In the genomic region with DNA sequence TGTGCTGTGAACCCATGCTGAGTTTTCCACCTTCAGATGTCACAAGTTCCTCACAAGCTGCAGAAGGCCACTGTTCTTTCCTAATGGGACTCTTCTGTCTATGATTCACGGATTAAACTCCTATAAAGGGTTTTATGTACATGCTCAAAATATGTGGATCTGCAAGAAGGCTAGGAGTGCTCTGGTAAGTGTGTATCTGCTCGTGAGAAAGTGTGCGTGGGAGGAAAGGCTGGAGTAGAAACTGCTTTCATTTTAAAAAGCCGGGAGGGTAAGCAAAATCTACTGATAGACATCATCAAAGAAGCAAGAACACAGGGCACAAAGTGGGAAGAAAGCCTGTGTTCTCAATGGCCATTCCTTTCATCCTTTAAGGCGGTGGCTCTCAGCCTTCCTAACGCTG, we compare ENCODE assay signal across 22 mouse cellular contexts. TPM values are rescaled to one million over a fixed set of nuclear protein-coding genes. Genes with fewer than 3 reads are reported as not detected.
DNase-seq lines count a peak whose midpoint lies in the region; ATAC-seq lines count a peak whose summit lies in the region.
"Had no signal": no experiment of that assay in that cellular context is flagged by ENCODE, and none has a peak within 500 bp of the region (broad histone marks: within the 10 kb centered on the region; RNA-seq: fewer than 3 reads in every experiment).

No protein-coding gene starts in this region.

- no peak overlapping the region for H3K4me2 ChIP-seq in heart, embryonic 13.5 days
- no peak overlapping the region for H3K4me2 ChIP-seq in heart, embryonic 12.5 days
- H3K4me2 ChIP-seq in forebrain, embryonic 11.5 days (ENCODE audit: low read depth, low read length, severe bottlenecking), result no peak overlapping the region
- H3K4me2 ChIP-seq: embryonic facial prominence, embryonic 13.5 days; forebrain, embryonic 12.5 days; forebrain, embryonic 15.5 days; hindbrain, embryonic 12.5 days; hindbrain, embryonic 15.5 days had no signal

- no peak overlapping the region for H3K4me3 ChIP-seq in heart, embryonic 13.5 days
- H3K4me3 ChIP-seq in heart, embryonic 12.5 days, result no peak overlapping the region
- no peak overlapping the region for H3K4me3 ChIP-seq in forebrain, embryonic 11.5 days (ENCODE audit: low read depth, low read length)
- H3K4me3 ChIP-seq: embryonic facial prominence, embryonic 13.5 days; forebrain, embryonic 12.5 days; forebrain, embryonic 15.5 days; hindbrain, embryonic 12.5 days; hindbrain, embryonic 15.5 days had no signal

- WGBS in heart, embryonic 13.5 days, result 71% methylated on average over 6 of the region's 6 CpGs
- WGBS in heart, embryonic 12.5 days, result 74% methylated on average over 6 of the region's 6 CpGs
- 88% methylated on average over 6 of the region's 6 CpGs for WGBS in forebrain, embryonic 11.5 days

- peaks cover 50% of the 10 kb centered on the region for H3K4me1 ChIP-seq in heart, embryonic 13.5 days
- peaks cover 25% of the 10 kb centered on the region for H3K4me1 ChIP-seq in heart, embryonic 12.5 days (replicated peaks)
- peaks cover 22% of the 10 kb centered on the region for H3K4me1 ChIP-seq in forebrain, embryonic 11.5 days (replicated peaks; ENCODE audit: control insufficient read depth, insufficient read depth, low read length)

- H3K27me3 ChIP-seq in heart, embryonic 13.5 days (replicated peaks), result no peaks in the 10 kb centered on the region
- no peaks in the 10 kb centered on the region for H3K27me3 ChIP-seq in heart, embryonic 12.5 days (replicated peaks)
- no peaks in the 10 kb centered on the region for H3K27me3 ChIP-seq in forebrain, embryonic 11.5 days (ENCODE audit: control insufficient read depth, insufficient read depth, low read length)
- H3K27me3 ChIP-seq: embryonic facial prominence, embryonic 13.5 days; forebrain, embryonic 15.5 days; hindbrain, embryonic 12.5 days; hindbrain, embryonic 15.5 days had no signal

- peak; percentile 24 for DNase-seq in right cerebral cortex, adult 18-20 months
- no peak for DNase-seq in right cerebral cortex, postnatal 4 days
- DNase-seq in brain, adult 2 months (ENCODE audit: low read depth, low spot score), result peak; percentile 41
- peak; percentile 47 for DNase-seq in telencephalon, adult 2 months (ENCODE audit: low read depth, low spot score)
- DNase-seq in forebrain, embryonic 11.5 days (ENCODE audit: low spot score), result no peak
- DNase-seq: adrenal gland, adult 8-10 months; adrenal gland, postnatal 25 days; cerebellum, adult 18-20 months; cerebellum, adult 9-10 months; cerebellum, postnatal 25 days; gastrocnemius, postnatal 25 days; heart, adult 18-20 months had no signal

- H3K9ac ChIP-seq in heart, embryonic 13.5 days, result no peak overlapping the region
- H3K9ac ChIP-seq in heart, embryonic 12.5 days, result no peak overlapping the region
- H3K9ac ChIP-seq in forebrain, embryonic 11.5 days (ENCODE audit: low read length), result no peak overlapping the region
- H3K9ac ChIP-seq: embryonic facial prominence, embryonic 13.5 days; forebrain, embryonic 12.5 days; forebrain, embryonic 15.5 days; hindbrain, embryonic 12.5 days; hindbrain, embryonic 15.5 days had no signal

- H3K36me3 ChIP-seq in heart, embryonic 13.5 days, result no peaks in the 10 kb centered on the region
- no peaks in the 10 kb centered on the region for H3K36me3 ChIP-seq in heart, embryonic 12.5 days
- no peaks in the 10 kb centered on the region for H3K36me3 ChIP-seq in forebrain, embryonic 11.5 days (ENCODE audit: control insufficient read depth, insufficient read depth, low read length)
- H3K36me3 ChIP-seq: embryonic facial prominence, embryonic 13.5 days; forebrain, embryonic 12.5 days; forebrain, embryonic 15.5 days; hindbrain, embryonic 12.5 days; hindbrain, embryonic 15.5 days had no signal

- 0 out of 2 replicates have a peak overlapping the region, but pooled peaks have one; percentile 5 for H3K27ac ChIP-seq in heart, embryonic 13.5 days (replicated peaks)
- H3K27ac ChIP-seq in heart, embryonic 12.5 days (ENCODE audit: poor library complexity, severe bottlenecking), result no peak overlapping the region
- H3K27ac ChIP-seq in forebrain, embryonic 11.5 days (ENCODE audit: low read depth, low read length), result no peak overlapping the region
- H3K27ac ChIP-seq: forebrain, embryonic 12.5 days; forebrain, embryonic 15.5 days; hindbrain, embryonic 12.5 days; hindbrain, embryonic 15.5 days had no signal

- no peak for ATAC-seq in heart, embryonic 13.5 days (ENCODE audit: extremely low read depth, insufficient number of reproducible peaks, low FRiP score, low TSS enrichment)
- ATAC-seq in heart, embryonic 12.5 days (ENCODE audit: insufficient number of reproducible peaks, low FRiP score), result no peak
- ATAC-seq in forebrain, embryonic 11.5 days (replicated peaks; ENCODE audit: low FRiP score), result no peak
- ATAC-seq: activated CD4-positive, CD25-positive, alpha-beta regulatory T cell, adult 4 months; CD4-positive, CD25-positive, alpha-beta regulatory T cell, adult 4 months; forebrain, embryonic 15.5 days; intestine, postnatal 0 days had no signal

- no peaks in the 10 kb centered on the region for H3K9me3 ChIP-seq in heart, embryonic 13.5 days
- no peaks in the 10 kb centered on the region for H3K9me3 ChIP-seq in heart, embryonic 12.5 days (replicated peaks)
- H3K9me3 ChIP-seq in forebrain, embryonic 11.5 days (ENCODE audit: control insufficient read depth, low read length), result no peaks in the 10 kb centered on the region
- H3K9me3 ChIP-seq: embryonic facial prominence, embryonic 13.5 days; forebrain, embryonic 12.5 days; forebrain, embryonic 15.5 days; hindbrain, embryonic 12.5 days; hindbrain, embryonic 15.5 days had no signal

RNA-seq across cellular contexts. Expression of a gene that starts 20.7 kb away (rescaled TPM):
- 43.6 and 50.1 TPM in 2 replicates for polyA plus RNA-seq in heart, embryonic 13.5 days (2015; fragmentation: Nextera tagmentation; extraction: Ambion mirVana)
- polyA plus RNA-seq in heart, embryonic 12.5 days (2016; fragmentation: Nextera tagmentation; extraction: Ambion mirVana), result 44.2 and 51.4 TPM in 2 replicates
- polyA plus RNA-seq in forebrain, embryonic 11.5 days (2014; fragmentation: Nextera tagmentation; extraction: Ambion mirVana), result 51.4 and 53.2 TPM in 2 replicates

RNA-seq across cellular contexts. Expression of a gene that starts 20.9 kb away (rescaled TPM):
- polyA plus RNA-seq in heart, embryonic 13.5 days (2015; fragmentation: Nextera tagmentation; extraction: Ambion mirVana), result 224 and 259 TPM in 2 replicates
- 227 and 238 TPM in 2 replicates for polyA plus RNA-seq in heart, embryonic 12.5 days (2016; fragmentation: Nextera tagmentation; extraction: Ambion mirVana)
- polyA plus RNA-seq in forebrain, embryonic 11.5 days (2014; fragmentation: Nextera tagmentation; extraction: Ambion mirVana), result 166 and 173 TPM in 2 replicates

Comparison
In these comparisons a context has a peak if more than half of its experiments do, and no peak if none do; other contexts are left out.
1. DNase-seq: peak in right cerebral cortex, adult 18-20 months (single experiment), brain, adult 2 months (single experiment) and telencephalon, adult 2 months (single experiment); none in right cerebral cortex, postnatal 4 days (single experiment) and forebrain, embryonic 11.5 days (single experiment).